Mouse (Mus musculus) cerebellum, adult 11 months (tissue): ENCODE data around the gene Tbc1d10b.
"Not testable (repeated sequence)": the region's sequence is repeated elsewhere in the genome, so short reads cannot be mapped to it uniquely, and the experiment has no call there.

Experiments used
- DNase-seq: peaks from one replicate; pipeline ENCODE4 v3.0.0; 2022

The Tbc1d10b gene

DNA sequence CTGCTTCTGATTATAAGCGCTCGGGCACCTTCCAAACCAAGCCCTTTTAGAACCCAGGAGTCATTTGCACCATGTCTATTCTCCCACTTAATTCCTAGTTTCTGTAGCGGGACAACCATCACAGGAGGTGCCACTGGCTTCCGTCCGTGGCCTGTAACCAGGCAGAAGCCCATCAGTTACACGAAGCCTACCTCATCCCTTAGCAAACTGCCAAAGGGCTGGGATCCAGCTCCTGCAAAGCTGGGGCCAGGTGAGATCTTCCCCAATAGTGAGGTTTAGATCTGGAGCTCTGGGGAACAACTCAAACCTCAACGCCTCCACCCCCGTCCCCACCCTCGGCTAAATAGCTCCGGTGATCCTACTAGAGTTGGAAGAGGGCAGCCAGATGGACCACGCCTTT lies 11.8 kb downstream of the Tbc1d10b start:
- DNase-seq = peak; percentile 28

DNA sequence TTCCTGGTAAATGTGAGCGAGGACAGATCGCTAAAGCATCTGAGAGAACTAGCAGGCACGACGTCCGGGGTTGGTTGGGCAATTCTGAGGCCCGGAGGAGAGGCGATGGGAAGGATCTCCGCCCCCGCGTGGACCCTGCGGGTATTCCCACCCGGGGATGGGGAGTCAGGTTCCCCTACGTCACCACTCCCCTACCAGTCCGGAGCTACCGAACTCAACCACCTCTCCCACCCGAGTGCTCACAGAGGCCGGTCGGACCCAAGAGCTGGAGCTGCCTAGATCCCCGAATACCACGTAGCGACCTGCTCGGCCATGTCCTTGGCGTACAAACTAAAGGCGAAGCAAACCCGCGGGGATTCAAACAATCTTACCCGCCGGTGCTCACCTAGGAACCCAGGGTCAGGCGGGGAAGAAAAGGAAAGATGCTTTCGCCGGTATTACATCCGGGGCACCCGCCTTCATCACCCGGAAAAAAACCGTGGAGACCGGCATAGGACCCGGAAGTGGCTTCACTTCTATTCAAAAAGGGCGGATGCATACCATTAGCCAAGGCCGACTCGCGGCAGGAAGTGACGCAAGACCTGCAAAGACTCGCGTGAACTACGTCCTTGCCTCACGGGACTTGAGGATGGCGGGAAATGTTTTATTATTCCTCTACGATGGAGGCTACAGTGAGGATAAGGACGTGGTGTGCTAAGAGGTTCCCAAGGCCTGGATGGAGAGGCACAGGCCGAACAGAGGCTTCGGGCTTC lies 12.5 kb downstream of the Tbc1d10b start, which contains the start of gene Cd2bp2:
TSS of gene Cd2bp2 (minus strand) at position 507 of the 752 bp plus-strand sequence.
- peak; percentile 94 for DNase-seq

DNA sequence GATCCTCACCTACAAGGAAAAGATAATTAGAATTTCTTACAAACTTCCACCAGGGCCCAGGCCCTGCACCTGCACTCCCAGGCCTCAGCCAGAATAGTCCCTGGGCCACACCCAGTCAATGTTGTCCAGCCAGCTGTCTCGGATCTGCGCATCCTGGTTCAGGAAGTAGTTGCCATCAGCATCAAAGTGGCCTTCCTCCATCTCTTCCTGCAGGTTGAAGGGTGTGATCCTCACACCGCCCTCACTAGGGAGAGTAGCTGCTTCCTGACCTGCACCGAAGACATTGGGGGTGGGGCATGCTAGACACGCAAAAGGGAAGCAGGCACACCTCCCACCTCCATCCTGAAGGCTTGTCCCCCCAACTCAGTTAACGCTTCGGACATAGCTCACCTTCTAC lies 13.6 kb downstream of the Tbc1d10b start:
- peak; percentile 34 for DNase-seq

DNA sequence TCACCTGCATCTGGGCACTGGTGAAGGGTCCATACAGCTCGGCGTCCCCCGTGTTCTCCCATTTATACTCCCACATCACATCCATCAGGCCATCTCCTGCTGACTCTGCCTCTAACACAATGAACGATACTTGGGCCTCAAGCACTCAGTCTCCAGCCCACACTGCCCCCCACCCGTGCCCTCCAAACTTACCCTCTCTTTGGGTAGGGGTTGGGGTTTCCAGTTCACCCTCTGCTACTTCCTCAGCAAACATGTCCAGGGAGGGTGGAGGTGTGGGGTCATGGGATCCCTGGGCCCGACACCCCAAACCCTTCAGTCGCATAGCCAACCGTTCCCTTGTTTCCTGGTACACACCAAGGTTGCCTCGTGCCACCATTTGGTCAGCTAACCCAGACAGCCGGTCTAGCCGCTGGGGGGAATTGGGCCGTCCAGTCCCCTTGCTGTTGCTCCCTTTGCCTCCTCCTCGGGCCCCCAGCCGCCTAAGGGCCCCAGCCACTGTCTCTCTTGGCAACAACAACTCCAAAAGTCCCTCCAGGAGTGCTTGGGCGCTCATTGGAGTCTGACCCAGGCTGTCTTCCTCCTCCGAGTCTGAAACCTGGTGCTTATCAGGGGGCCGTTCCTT lies 14.1 kb downstream of the Tbc1d10b start:
- peak; percentile 16 for DNase-seq

DNA sequence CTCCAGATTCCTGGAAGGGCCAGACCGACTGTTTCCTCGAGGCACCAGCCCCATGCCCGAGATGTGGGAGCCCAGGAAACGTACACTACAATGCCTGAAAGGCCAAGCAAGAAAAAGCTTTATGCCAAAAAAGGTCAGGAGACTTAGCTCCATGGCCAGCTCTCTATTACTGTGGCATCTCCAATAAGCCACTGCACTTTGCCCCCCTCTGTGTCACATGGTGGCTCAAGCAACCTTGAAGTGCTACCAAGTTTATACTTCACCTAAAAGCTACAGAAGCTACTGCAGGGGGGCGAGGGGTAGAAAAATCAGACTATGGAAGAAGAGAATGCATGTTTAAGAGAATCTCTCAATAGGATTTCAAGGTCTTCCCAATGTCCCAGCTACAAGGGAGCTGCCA lies 15.3 kb downstream of the Tbc1d10b start:
- DNase-seq = no peak

DNA sequence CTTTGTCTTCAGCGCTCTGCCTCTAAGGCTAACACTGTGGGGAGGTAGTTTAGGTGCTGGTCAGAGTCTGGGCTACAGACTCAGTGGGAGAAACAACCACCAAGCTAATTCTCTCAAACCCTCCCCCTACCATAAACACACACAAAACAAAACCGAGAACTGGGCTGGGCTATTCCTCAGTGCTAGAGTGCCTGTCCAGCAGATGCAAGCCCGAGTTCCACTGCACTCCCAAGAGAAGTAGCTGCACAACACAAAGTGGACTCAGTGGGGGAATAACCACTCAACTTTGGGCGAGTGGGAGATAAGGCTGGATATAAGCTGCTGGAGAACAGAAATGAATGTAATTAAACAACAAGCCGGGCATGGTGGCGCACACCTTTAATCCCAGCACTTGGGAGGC lies 17.6 kb downstream of the Tbc1d10b start:
- no peak for DNase-seq

DNA sequence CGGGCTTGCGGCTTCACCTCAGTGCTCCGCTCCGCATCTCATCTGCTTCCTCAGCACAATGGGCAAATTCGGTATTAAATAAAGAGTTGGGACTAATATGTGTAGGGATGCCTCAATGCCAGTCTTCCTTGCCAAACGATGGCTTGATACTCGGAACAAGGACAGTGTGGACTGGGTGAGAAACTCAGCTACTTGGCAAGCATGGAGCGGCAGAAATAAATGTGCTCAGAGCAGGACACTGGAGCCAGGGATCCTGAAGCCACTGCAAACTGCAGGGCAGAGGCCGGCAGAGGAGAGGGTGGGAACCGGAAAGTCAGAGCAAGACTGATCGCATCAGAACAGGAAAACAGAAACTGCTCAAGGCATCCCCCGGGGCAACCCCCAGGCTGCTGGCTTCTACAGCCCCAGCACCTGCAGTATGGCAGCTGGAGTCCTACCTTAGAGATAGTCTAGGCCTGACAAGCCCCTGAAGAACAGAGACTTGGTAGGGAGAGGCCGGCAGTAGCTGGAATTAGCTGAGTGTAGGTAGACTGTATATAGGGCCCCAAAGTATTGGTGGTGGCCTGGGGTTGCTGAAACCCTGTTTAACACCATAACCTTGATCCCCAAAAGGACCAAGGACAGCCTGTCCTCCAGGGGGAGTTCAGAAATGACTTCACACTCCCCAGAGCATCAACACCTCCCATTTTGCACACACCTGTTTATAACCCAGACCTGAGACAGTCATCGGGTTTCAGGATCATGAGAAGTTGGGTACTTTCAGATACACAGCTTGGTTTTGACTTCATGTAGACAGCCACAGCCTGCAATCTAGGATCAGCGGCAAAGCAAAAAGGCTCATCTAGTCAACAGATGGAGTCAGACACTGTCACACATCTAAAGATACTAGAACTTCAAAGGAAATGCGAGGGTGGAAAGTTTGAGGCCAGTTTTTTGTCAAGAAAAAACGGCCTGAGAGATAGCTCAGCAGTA lies 19.7 kb downstream of the Tbc1d10b start:
- DNase-seq = no peak

DNA sequence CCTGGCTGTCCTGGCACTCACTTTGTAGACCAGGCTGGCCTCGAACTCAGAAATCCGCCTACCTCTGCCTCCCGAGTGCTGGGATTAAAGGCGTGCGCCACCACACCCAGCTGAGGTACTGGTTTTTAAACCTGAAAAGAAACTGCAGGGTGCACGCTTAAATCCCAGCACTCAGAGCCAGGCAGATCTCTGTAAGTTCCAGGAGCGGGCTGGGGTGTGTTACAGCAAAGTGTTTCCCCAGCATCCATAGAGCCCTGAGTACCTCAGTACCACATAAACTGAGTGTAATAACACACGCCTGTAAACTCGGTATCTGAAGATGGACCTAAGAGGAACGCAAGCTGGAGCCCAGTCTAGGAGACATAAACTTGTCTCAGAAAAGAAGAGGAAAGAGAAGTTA lies 20.9 kb downstream of the Tbc1d10b start:
- no peak for DNase-seq

DNA sequence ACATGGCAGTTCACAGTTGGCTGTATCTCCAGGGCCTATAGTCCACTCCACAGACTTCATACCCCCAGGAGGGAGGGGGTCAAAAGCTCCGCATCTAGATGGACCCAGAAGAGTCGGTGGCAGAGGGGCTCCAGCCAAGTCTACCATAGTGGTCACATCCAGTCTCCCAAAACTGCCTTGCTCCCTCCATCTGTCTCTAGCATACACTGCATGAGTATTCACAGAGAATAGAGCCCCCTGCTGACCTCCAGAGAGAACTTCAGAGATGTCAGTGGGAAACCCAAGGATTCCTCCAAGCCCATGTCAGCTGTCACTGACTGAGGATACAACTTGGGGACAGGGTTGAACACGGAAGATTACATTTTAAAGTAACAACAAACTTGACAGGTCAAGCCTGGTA lies 22.7 kb downstream of the Tbc1d10b start:
- no peak for DNase-seq

DNA sequence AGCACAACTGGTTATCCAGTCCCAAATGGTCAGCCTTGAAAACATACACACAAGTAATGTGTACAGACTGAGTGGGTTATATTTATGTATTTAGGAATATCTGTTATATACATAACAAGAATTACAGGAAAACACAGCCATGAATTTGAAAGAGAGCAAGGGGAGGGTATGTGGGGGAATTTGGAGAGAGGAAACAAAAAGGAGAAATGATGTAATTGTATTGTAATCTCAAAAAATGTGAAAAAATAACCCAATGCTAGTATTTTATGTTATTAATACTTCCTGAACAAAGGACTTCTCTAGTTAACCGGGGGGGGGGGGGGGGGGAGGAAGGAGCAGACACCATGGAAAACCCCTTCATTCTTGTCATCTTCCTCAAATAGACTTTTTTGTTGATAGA lies 23.5 kb downstream of the Tbc1d10b start:
- DNase-seq = no peak

DNA sequence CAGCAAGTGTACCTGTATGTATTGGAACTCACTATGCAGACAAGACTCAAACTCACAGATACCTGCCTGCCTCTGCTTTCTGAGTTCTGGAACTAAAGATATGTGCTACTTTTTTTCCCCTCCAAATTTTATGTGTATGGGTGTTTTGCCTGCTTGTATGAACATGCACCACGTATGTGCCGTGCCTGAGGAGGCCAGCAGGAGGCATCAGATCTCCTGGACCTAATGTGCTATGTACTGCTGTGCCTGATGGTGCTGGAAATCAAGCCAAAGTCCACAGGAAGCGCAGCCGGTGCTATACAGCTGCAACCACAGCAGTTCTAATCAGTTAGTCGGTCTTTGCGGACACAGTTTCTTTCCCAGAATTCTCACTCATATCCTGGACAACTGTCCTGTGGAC lies 24.4 kb downstream of the Tbc1d10b start:
- no peak for DNase-seq

DNA sequence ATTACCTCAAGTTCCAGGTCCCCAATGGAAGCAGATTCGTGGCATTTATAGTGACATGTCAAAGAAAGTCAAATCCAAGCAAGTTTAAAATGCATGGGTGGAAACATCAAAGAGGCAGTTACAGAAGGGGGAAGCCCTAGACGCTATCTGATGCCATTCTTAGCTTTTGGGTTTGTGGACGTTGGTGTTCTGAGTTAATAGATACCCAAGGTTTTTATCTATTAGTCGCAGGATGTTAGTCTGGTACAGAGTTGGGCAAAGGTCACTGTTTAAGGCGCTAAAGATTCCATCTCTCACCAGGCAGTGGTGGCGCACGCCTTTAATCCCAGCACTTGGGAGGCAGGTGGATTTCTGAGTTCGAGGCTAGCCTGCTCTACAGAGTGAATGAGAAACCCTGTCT lies 24.9 kb downstream of the Tbc1d10b start:
- no peak for DNase-seq

DNA sequence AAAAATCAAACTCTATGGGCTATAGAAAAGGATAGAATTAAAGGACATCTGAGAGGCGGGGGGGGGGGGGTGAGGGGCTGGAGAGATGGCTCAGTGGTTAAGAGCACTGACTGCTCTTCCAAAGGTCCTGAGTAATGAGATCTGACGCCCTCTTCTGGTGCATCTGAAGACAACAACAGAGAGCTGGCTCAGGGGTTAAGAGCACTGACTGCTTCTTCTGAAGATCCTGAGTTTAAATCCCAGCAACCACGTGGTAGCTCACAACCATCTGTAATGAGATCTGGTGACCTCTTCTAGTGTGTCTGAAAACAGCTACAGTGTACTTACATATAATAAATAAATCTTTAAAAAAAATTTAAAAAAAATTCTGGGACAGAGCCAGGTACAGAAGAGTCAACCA lies 26.5 kb downstream of the Tbc1d10b start:
- not testable (repeated sequence) for DNase-seq

DNA sequence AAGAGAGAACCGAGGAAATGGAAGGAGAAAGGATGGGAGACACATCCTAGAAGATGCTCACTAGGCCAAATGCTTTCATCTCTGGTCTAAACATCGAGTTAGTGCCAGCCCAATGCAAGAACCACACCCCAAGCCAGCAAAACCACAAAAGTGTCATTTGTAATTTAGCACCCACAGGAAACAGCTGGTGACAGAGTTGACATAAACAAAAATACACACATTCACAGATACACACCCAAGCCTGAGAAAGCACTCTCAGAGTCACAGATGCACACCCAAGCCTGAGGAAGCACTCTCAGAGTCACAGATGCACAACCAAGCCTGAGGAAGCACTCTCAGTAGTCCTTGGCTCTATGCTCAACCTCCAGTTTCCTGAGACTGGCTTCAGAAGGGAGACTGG lies 27.5 kb downstream of the Tbc1d10b start:
- no peak for DNase-seq

DNA sequence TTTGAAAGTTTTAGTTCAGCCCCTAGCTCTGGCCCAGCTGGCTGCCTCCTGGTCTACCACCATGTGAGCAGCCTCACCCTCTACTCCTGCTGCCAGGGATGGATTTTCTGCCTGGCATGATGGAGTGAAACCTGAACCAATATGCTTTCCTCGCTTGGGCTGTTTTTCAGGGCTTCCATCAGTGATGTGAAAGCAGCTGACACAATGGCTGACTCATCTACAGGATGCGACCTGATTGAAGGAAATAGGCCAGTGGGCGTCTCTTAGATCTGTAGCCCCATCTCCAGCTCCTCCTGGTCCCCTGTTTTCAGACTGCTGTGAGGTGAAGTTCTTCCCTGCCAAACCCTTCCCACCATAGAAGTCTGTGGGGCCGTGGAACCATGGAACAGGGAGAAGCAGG lies 31.3 kb downstream of the Tbc1d10b start:
- DNase-seq = no peak

DNA sequence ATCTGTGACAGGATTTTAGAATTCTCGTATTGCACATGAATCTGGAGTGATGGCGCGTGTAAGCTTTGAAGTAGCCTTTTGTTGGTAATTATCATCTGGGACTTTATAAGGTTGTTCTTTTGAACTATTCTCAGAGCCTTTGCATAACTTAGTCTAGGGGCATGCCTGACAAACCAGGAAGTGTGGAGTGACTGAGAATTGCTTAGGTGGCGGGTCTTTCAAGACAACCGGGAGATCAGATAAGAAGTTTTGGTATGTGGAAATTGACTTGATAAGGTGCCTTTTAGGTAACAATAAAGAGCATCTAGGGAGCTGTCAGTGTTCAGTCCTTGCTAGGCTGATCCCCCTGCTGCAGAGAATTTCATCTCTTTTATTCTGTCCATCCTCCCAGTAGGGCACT lies 41.8 kb downstream of the Tbc1d10b start:
- no peak for DNase-seq

DNA sequence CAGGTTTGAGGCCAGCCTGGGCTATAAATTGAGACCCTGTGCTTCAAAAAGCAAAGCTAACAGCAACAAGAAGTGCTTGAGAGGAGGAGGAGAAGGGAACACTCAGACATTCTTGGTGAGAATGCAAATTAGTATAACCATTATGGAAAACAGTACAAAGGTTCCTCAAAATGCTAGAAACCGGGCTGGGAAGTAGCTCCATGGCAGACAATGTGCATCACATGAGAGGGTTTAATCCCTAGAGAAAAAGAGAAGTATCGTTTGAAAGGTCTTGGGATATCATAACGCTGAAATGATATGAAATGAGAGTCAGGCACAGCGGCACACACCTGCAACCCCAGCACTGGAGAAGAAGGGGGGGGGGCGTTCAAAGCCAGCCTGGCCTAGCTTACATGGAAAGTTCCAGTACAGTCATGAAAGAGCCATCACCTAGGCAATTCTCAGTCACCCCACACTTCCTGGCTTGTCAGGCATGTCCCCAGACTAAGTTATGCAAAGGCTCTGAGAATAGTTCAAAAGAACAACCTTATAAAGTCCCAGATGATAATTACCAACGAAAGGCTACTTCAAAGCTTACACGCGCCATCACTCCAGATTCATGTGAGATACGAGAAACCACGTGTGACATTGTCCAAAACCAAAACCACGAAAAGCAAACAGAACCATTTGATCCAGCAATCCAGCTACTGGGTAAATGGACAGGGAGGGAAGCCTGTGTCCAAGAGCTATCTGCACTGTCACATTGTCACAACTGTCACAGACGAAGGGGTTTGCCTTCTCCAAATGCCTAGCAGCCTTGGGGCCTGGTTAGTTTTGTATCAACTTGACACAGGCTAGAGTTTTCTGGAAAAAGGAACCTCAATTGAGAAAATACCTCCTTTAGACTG lies 42.4 kb downstream of the Tbc1d10b start:
- no peak for DNase-seq

DNA sequence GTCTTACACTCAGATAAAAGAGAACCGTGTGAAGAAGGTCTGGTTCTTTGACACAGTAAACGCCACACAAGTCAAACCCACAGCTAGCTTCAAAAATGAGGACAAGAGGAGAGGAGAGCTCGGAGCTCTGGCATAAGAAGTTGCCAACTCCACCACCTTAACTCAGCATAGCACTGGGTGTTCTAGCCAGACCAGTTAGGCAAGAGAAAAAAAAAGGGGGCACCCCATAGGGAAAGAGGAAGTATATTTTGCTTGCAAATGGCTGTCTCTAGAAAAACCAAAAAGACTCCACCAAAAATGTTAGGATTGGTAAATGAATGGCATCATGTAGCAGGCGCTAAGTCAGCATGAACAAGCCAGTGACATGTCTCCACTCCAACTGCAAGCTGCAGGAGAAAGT lies 44.3 kb downstream of the Tbc1d10b start:
- DNase-seq = no peak

DNA sequence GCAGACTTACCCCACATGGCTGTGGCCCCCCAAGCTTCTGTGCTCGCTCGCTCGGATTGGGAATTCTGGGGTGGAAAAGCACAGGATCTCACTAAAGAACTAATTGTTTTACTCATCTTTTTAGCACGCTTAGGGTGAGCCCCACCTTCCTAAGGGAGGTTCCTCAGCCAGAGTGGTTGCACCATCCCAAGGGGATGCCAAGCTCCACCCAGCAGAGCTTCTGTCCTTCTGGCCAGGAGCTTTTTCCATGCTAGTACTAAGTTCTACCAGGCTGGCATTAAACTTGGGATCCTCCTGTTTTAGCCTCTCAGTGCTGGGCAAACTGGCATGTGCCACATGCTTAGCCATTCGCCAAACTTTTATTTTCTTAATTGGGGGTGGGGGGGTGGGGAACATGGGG lies 45.7 kb downstream of the Tbc1d10b start:
- no peak for DNase-seq

DNA sequence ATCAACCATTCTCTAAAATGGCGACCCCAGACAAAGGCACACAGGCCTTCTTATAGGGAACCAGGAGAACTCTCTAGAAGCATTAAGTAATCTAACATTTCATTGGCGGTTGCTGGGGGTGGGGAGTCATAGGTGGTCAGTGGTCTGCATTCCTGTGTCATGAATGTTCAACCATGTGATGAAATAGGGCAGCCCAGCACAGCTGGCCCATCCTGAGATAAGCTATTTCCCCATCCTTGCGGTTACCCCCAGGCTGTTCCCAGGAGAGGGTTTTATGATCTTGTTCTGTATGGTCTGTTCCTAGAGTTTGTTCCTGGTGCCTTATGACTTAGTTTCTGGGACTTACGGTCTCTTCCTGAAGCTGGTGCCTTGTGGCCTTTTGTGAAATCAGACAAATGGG lies 50.7 kb downstream of the Tbc1d10b start:
- no peak for DNase-seq

DNA sequence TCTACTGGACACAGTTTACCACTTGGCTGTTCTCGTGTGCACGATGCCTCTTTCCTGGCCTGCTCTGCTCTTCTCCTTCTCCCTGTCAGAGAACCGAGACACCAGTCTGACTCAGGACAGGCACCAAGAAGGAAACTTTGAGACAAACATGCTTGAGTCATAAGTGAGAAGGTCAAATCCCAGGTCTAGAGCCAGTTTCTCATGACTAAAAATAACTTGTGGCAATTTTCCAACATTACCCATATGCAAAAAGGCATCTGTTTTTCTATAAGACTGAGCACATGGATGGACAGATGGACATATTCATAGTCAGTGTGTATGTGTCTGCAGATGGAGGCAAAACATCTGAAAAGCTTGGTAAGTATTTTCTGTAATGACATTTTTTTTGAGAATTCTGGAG lies 54.8 kb downstream of the Tbc1d10b start:
- DNase-seq = no peak

DNA sequence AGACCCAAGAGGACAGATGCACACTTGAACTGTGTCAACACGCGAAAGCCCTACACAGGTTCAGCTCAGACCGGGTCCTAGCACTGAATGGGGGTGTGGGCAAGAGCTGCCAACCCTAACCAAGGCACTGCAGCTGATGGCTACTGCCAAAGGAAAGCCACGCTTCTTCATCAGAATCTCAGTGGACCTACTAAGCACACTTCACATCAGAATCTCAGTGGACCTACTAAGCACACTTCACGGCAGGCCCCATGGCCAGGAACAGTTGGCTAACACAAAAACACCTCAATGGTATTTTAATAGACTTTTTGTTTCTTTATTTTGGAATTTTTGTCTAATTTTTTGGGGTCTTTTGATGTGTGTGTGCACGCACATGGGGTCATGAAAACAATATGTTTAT lies 55.8 kb downstream of the Tbc1d10b start:
- no peak for DNase-seq

DNA sequence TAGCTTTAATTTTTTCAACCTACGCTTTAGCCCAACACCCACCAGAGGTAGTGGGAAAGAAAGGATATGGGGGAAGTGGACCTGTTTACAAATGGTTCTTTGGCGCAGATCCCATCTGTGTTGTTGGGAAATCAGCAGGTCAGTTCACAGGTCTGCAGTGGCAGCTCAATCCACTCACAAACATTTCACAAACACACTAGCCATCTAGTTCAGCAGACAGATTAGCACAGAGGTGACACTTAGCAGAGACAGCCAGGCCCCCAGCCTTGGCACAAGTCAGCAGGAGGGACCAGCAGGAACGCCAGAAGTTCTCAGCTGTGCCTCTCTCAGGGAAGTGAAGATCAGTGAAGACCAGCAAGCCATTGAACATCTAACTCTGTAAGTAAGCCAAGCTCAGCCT lies 60.4 kb downstream of the Tbc1d10b start:
- DNase-seq = no peak
